Mouse (Mus musculus): ENCODE results near the gene H2-Q7.
"Not testable (repeated sequence)": the region's sequence is repeated elsewhere in the genome, so short reads cannot be mapped to it uniquely, and the experiment has no call there.

The H2-Q7 gene

GRCm38 (mm10) chr17:35438885-35439284 lies at the start of gene H2-Q7:
Gene H2-Q7, plus strand, starts transcription at chr17:35439155.
- peak in 1 of 2 experiments; percentile 68 for DNase-seq (ENCODE audit: low spot score in 2 of 2)

GRCm38 (mm10) chr17:35389796-35390195 lies 49.2 kb upstream of the H2-Q7 start:
- DNase-seq (ENCODE audit: low spot score in 2 of 2) = peak in 1 of 2 experiments; percentile 34

- not testable (repeated sequence) for DNase-seq (ENCODE audit: low spot score in 2 of 2)
Measured at GRCm38 (mm10) chr17:35392671-35393070, 46.3 kb upstream of the H2-Q7 start.

GRCm38 (mm10) chr17:35393864-35394800 lies 44.8 kb upstream of the H2-Q7 start:
- DNase-seq (ENCODE audit: low spot score in 2 of 2) = not testable (repeated sequence)

- not testable (repeated sequence) for DNase-seq (ENCODE audit: low spot score in 2 of 2)
Measured at GRCm38 (mm10) chr17:35396956-35397355, 42.0 kb upstream of the H2-Q7 start.

- DNase-seq (ENCODE audit: low spot score in 2 of 2) = not testable (repeated sequence)
Measured at GRCm38 (mm10) chr17:35413057-35413456, 25.9 kb upstream of the H2-Q7 start.

GRCm38 (mm10) chr17:35415273-35416129 lies 23.5 kb upstream of the H2-Q7 start:
- DNase-seq (ENCODE audit: low spot score in 2 of 2) = not testable (repeated sequence)

- DNase-seq (ENCODE audit: low spot score in 2 of 2) = no peak
Measured at GRCm38 (mm10) chr17:35418772-35419171, 20.2 kb upstream of the H2-Q7 start.

- DNase-seq (ENCODE audit: low spot score in 2 of 2) = not testable (repeated sequence)
Measured at GRCm38 (mm10) chr17:35419564-35419963, 19.4 kb upstream of the H2-Q7 start.

GRCm38 (mm10) chr17:35420206-35420810 lies 18.6 kb upstream of the H2-Q7 start:
- DNase-seq (ENCODE audit: low spot score in 2 of 2) = peak in 1 of 2 experiments; percentile 82

- DNase-seq (ENCODE audit: low spot score in 2 of 2) = not testable (repeated sequence)
Measured at GRCm38 (mm10) chr17:35421331-35421730, 17.6 kb upstream of the H2-Q7 start.

- DNase-seq (ENCODE audit: low spot score in 2 of 2) = not testable (repeated sequence)
Measured at GRCm38 (mm10) chr17:35422360-35422759, 16.6 kb upstream of the H2-Q7 start.

GRCm38 (mm10) chr17:35423131-35423810 lies 15.7 kb upstream of the H2-Q7 start:
- DNase-seq (ENCODE audit: low spot score in 2 of 2) = not testable (repeated sequence)

GRCm38 (mm10) chr17:35424106-35424505 lies 14.8 kb upstream of the H2-Q7 start:
- DNase-seq (ENCODE audit: low spot score in 2 of 2) = not testable (repeated sequence)

GRCm38 (mm10) chr17:35424624-35425416 lies 14.1 kb upstream of the H2-Q7 start, which contains the start of gene H2-Q6:
Gene H2-Q6, plus strand, starts transcription at chr17:35424850.
- DNase-seq (ENCODE audit: low spot score in 2 of 2) = peak in 1 of 2 experiments; percentile 29

- peak in 1 of 2 experiments; percentile 16 for DNase-seq (ENCODE audit: low spot score in 2 of 2)
Measured at GRCm38 (mm10) chr17:35425474-35425873, 13.5 kb upstream of the H2-Q7 start.

GRCm38 (mm10) chr17:35428883-35429282 lies 10.1 kb upstream of the H2-Q7 start:
- not testable (repeated sequence) for DNase-seq (ENCODE audit: low spot score in 2 of 2)

- DNase-seq (ENCODE audit: low spot score in 2 of 2) = not testable (repeated sequence)
Measured at GRCm38 (mm10) chr17:35430671-35431070, 8.3 kb upstream of the H2-Q7 start.

GRCm38 (mm10) chr17:35432167-35432566 lies 6.8 kb upstream of the H2-Q7 start:
- not testable (repeated sequence) for DNase-seq (ENCODE audit: low spot score in 2 of 2)

GRCm38 (mm10) chr17:35434836-35435235 lies 4.1 kb upstream of the H2-Q7 start:
- DNase-seq (ENCODE audit: low spot score in 2 of 2) = peak in 1 of 2 experiments; percentile 72
